Mouse (Mus musculus) liver, embryonic 15.5 days (tissue): Measurements from ENCODE around the gene Prodh2. TPM values are rescaled to one million over a fixed set of nuclear protein-coding genes. Genes with fewer than 3 reads are reported as not detected.

Experiments
- ATAC-seq: fragments of 200-750 bp; cut with Nextera tagmentation; 2 replicates; pipeline ENCODE4 v1.8.0; 2017; ENCODE audit warnings: moderate number of reproducible peaks, mild to moderate bottlenecking, moderate library complexity; ENCODE audit not compliant: insufficient read depth
- H3K27ac ChIP-seq: fragments of 300-500 bp; sonication (generic); replicated peaks from 2 replicates; pipeline ENCODE4 v1.5.1; 2015; ENCODE audit warnings: mild to moderate bottlenecking, inconsistent platforms
- H3K27me3 ChIP-seq: fragments of 300-500 bp; sonication (generic); 2 replicates; pipeline ENCODE4 v1.6.1; 2015; ENCODE audit warnings: mild to moderate bottlenecking, inconsistent platforms
- H3K36me3 ChIP-seq: fragments of 300-500 bp; sonication (generic); replicated peaks from 2 replicates; pipeline ENCODE4 v1.6.1; 2015; ENCODE audit warnings: moderate library complexity, mild to moderate bottlenecking, inconsistent platforms
- H3K4me1 ChIP-seq: fragments of 300-500 bp; sonication (generic); replicated peaks from 2 replicates; pipeline ENCODE4 v1.6.1; 2015; ENCODE audit warnings: inconsistent platforms
- H3K4me2 ChIP-seq: fragments of 300-500 bp; sonication (generic); 2 replicates; pipeline ENCODE4 v1.6.1; 2015; ENCODE audit warnings: moderate library complexity, mild to moderate bottlenecking, inconsistent platforms
- H3K4me3 ChIP-seq: fragments of 300-500 bp; sonication (generic); replicated peaks from 2 replicates; pipeline ENCODE4 v1.5.1; 2015; ENCODE audit warnings: mild to moderate bottlenecking, inconsistent platforms
- H3K9ac ChIP-seq: fragments of 300-500 bp; sonication (generic); 2 replicates; pipeline ENCODE4 v1.6.1; 2015; ENCODE audit warnings: moderate library complexity, mild to moderate bottlenecking, inconsistent platforms
- H3K9me3 ChIP-seq: fragments of 300-500 bp; sonication (generic); replicated peaks from 2 replicates; pipeline ENCODE4 v1.6.1; 2016; ENCODE audit warnings: inconsistent platforms
- WGBS: fragments of 180-500 bp; shearing (Covaris S2); methylation state at CpG from one replicate; pipeline ENCODE4 v1.1.7; 2015; ENCODE audit warnings: mixed read lengths; ENCODE audit not compliant: insufficient replicate concordance; 5-methylcytosine and 5-hydroxymethylcytosine counted together
- microRNA-seq: library from miRNA; unstranded; fragments of <30 nt; microRNA quantifications from one replicate; pipeline ENCODE4, GENCODE M21; 2016
- polyA plus RNA-seq: library from polyadenylated mRNA; unstranded; fragments of >200 nt; fragmentation: Nextera tagmentation; extraction: Ambion mirVana; gene quantifications from 2 replicates; pipeline ENCODE4 v1.2.1, GENCODE M21; 2015

The Prodh2 gene
- polyA plus RNA-seq, 1 experiment from 2014 or later, result 57.8 TPM

DNA sequence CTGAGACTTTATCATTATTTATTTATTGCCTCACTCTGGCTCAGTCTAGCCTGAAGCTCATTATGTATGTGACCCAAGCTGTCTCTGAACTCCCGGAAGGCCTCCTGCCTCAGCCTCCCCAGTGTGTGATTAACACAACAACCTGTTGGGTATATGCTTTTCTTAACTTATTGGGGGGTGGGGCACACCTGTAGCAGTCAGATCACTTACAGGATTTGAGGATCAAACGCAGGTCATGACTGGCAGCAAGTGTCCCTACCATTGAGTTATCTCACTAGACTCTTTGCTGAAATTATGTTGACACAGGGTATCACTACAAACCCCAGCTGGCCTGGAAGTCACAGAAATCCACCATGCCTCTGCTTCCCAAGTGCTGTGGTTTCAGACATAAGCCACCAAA is 66.9 kb downstream of the Prodh2 start:
- H3K9ac ChIP-seq, result peak overlapping the region; percentile 74; the same call in 1 of the 2 replicates
- no peak for ATAC-seq
- peaks cover 53% of the 10 kb centered on the region for H3K4me1 ChIP-seq
- peak overlapping the region; percentile 82; the same call in 1 of the 2 replicates for H3K4me2 ChIP-seq
- no peaks in the 10 kb centered on the region for H3K9me3 ChIP-seq
- H3K4me3 ChIP-seq, result peak overlapping the region; percentile 75; the same call in 1 of the 2 replicates
- peaks cover 36% of the 10 kb centered on the region for H3K36me3 ChIP-seq
- 77% methylated on average over 2 of the region's 2 CpGs for WGBS
- no peaks in the 10 kb centered on the region for H3K27me3 ChIP-seq
- peak overlapping the region; percentile 87 for H3K27ac ChIP-seq

DNA sequence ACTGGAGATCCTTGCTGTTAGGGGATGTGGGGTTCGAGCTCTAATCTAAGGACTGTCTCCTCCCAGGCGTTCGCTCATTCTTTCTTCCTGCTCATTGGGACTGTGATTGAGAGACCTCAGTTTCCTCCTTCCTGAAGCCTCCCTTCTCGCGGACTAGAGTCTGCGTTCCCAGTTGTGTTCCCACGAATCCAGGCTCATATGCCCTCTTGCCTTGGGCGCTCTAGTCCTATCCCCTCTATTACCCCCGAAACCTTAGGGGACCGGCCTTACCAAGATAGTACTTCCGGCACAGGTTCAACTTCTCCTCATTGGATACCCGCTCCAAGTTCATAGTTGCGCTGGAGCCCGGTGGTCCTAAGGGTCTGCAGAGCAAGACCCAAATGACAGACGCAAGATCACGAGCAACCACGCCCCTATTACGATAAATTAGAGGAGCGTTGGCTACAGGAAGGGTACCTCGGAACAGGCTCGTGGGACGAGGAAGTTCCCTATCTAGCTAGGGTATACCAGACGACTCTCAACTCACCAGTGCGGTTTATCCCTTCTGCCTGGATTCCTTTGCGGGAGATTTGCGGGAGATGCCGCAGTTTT is 69.2 kb downstream of the Prodh2 start:
- Histone ChIP-seq H3K27ac (peak overlapping the region; percentile 84), H3K27me3 (no peaks in the 10 kb centered on the region), H3K36me3 (peaks cover 31% of the 10 kb centered on the region), H3K4me3 (peak overlapping the region; percentile 71), H3K4me2 (peak overlapping the region; percentile 86), H3K4me1 (peaks cover 44% of the 10 kb centered on the region), H3K9me3 (no peaks in the 10 kb centered on the region), H3K9ac (peak overlapping the region; percentile 70)
- under 1% methylated on average over 27 of the region's 27 CpGs for WGBS
- no peak for ATAC-seq

Small RNAs within 50 kb of the gene (microRNA-seq; reads per million reads assigned to microRNA genes)
- gene Gm38670, result 3.8 reads per million, percentile 11 among the genes with 10 or more reads in this experiment

Other genes with a start within 250 kb of the Prodh2 start
- gene Thap8, start 213.5 kb upstream of the Prodh2 start, polyA plus RNA-seq, result 0.17 TPM in 2 replicates
- gene Wdr62, start 213.2 kb upstream of the Prodh2 start, polyA plus RNA-seq, result 8.1 and 8.9 TPM in 2 replicates
- gene Clip3, start 201.9 kb upstream of the Prodh2 start, polyA plus RNA-seq, result 0.55 and 0.76 TPM in 2 replicates
- 15.9 and 16.5 TPM in 2 replicates for gene Alkbh6, start 184.9 kb upstream of the Prodh2 start, polyA plus RNA-seq
- gene Syne4, start 178.8 kb upstream of the Prodh2 start, polyA plus RNA-seq, result 15.7 and 20.2 TPM in 2 replicates
- 1.4 and 2.0 TPM in 2 replicates for gene E130208F15Rik, start 171.9 kb upstream of the Prodh2 start, polyA plus RNA-seq
- 4.3 and 5.1 TPM in 2 replicates for gene Sdhaf1, start 169.7 kb upstream of the Prodh2 start, polyA plus RNA-seq
- gene Lrfn3, start 130.8 kb upstream of the Prodh2 start, polyA plus RNA-seq, result 1.9 and 2.0 TPM in 2 replicates
- gene Tyrobp, start 79.9 kb upstream of the Prodh2 start, polyA plus RNA-seq, result 146 and 160 TPM in 2 replicates
- gene Hcst, start 73.8 kb upstream of the Prodh2 start, polyA plus RNA-seq, result 6.7 and 7.0 TPM in 2 replicates
- gene Nfkbid, start 71.9 kb upstream of the Prodh2 start, polyA plus RNA-seq, result 1.6 and 1.8 TPM in 2 replicates
- gene Aplp1, start 48.1 kb upstream of the Prodh2 start, polyA plus RNA-seq, result 5.3 and 6.2 TPM in 2 replicates
- gene Kirrel2, start 35.9 kb upstream of the Prodh2 start, polyA plus RNA-seq, result 0.03 and 0.37 TPM in 2 replicates
- 0.10 TPM in 1 of 2 replicates, not detected in the other for gene Nphs1, start 35.3 kb upstream of the Prodh2 start, polyA plus RNA-seq
- 2.6 and 3.0 TPM in 2 replicates for gene Arhgap33, start 41.4 kb downstream of the Prodh2 start, polyA plus RNA-seq
- gene Hspb6, start 58.6 kb downstream of the Prodh2 start, polyA plus RNA-seq, result 4.9 and 5.3 TPM in 2 replicates
- gene Proser3, start 58.7 kb downstream of the Prodh2 start, polyA plus RNA-seq, result 2.0 and 2.7 TPM in 2 replicates
- gene Lin37, start 66.2 kb downstream of the Prodh2 start, polyA plus RNA-seq, result 23.4 and 26.1 TPM in 2 replicates
- 32.4 and 35.4 TPM in 2 replicates for gene U2af1l4, start 69.7 kb downstream of the Prodh2 start, polyA plus RNA-seq
- 3.4 and 4.1 TPM in 2 replicates for gene Gm49396, start 69.7 kb downstream of the Prodh2 start, polyA plus RNA-seq
- 60.6 and 65.5 TPM in 2 replicates for gene Psenen, start 70.0 kb downstream of the Prodh2 start, polyA plus RNA-seq
- 2.3 and 2.8 TPM in 2 replicates for gene Igflr1, start 71.8 kb downstream of the Prodh2 start, polyA plus RNA-seq
- gene Kmt2b, start 95.1 kb downstream of the Prodh2 start, polyA plus RNA-seq, result 2.4 and 2.9 TPM in 2 replicates
- gene Zbtb32, start 105.3 kb downstream of the Prodh2 start, polyA plus RNA-seq, result 0.17 and 0.22 TPM in 2 replicates
- 0.06 TPM in 1 of 2 replicates, not detected in the other for gene Upk1a, start 119.2 kb downstream of the Prodh2 start, polyA plus RNA-seq
- gene Cox6b1, start 132.5 kb downstream of the Prodh2 start, polyA plus RNA-seq, result 514 and 565 TPM in 2 replicates
- gene Etv2, start 142.2 kb downstream of the Prodh2 start, polyA plus RNA-seq, result not detected in 2 replicates
- 49.4 and 54.0 TPM in 2 replicates for gene Rbm42, start 156.7 kb downstream of the Prodh2 start, polyA plus RNA-seq
- gene Haus5, start 171.4 kb downstream of the Prodh2 start, polyA plus RNA-seq, result 31.5 and 36.9 TPM in 2 replicates
- not detected in 2 replicates for gene Pmis2, start 178.0 kb downstream of the Prodh2 start, polyA plus RNA-seq
- 0.48 and 0.99 TPM in 2 replicates for gene 2200002J24Rik, start 205.3 kb downstream of the Prodh2 start, polyA plus RNA-seq
- 1.7 and 2.9 TPM in 2 replicates for gene Atp4a, start 218.6 kb downstream of the Prodh2 start, polyA plus RNA-seq
- 97.4 and 105 TPM in 2 replicates for gene Tmem147, start 235.9 kb downstream of the Prodh2 start, polyA plus RNA-seq